In the genomic region with DNA sequence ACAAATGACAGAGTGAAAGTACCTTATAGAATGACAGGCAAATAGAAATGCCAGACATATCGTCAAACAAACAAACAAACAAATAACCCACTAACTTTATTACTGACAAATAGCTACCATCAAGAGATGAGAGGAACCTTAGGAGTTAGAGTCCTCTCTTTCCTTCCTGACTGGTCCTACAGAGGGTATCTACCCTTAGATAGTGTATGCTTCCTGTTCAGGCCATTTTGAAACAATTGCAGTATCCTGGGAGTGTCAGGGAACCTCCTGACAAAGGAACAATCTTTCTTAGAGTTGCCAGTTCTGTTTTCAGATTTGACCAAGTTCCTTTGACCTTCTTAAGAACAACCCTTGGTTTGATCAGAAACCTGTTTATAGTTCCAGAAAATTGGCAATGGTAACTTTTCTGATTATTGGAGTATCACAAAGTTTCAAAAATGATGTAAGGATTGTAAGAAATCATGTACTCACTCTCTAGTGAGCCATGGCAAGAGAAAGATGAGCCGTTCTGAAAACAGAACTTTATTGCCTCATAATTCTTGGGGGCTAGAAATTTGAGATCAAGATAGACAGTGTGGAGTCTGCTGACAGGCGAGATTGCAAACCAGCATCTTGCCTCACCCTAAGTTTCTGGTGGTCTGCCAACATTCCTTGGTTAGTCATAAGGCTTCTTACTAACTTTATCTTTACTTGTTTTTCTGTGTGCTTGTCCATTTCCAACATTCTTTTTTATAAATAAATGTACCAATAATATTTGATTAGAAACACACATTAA, we compare ENCODE assay signal across 12 mouse cellular contexts.
DNase-seq lines count a peak whose midpoint lies in the region; ATAC-seq and TF ChIP-seq lines count a peak whose summit lies in the region.
"Had no signal": no experiment of that assay in that cellular context is flagged by ENCODE, and none has a peak within 500 bp of the region (broad histone marks: within the 10 kb centered on the region; RNA-seq: fewer than 3 reads in every experiment).

No protein-coding gene starts in this region.

- no peak overlapping the region for H3K4me3 ChIP-seq in hindbrain, postnatal 0 days (ENCODE audit: low read length)
- no peak overlapping the region for H3K4me3 ChIP-seq in hindbrain, embryonic 10.5 days
- H3K4me3 ChIP-seq: erythroblast, embryonic 14.5 days; heart, embryonic 15.5 days; liver, embryonic 15.5 days; neural tube, embryonic 13.5 days had no signal

- 72% methylated on average over 3 of the region's 3 CpGs for WGBS in hindbrain, postnatal 0 days
- WGBS in hindbrain, embryonic 10.5 days: 76% methylated on average over 3 of the region's 3 CpGs

- H3K9me3 ChIP-seq in hindbrain, postnatal 0 days (ENCODE audit: low read length): no peaks in the 10 kb centered on the region
- no peaks in the 10 kb centered on the region for H3K9me3 ChIP-seq in hindbrain, embryonic 10.5 days
- H3K9me3 ChIP-seq: heart, embryonic 15.5 days; liver, embryonic 15.5 days; neural tube, embryonic 13.5 days had no signal

- TF ChIP-seq CTCF in hindbrain, postnatal 0 days (IDR thresholded peaks at IDR 0.05; ENCODE audit: low read depth): no peak

- no peak overlapping the region for H3K4me2 ChIP-seq in hindbrain, postnatal 0 days (ENCODE audit: low read depth, low read length)
- H3K4me2 ChIP-seq: heart, embryonic 15.5 days; liver, embryonic 15.5 days; neural tube, embryonic 13.5 days had no signal

- H3K36me3 ChIP-seq in hindbrain, postnatal 0 days (ENCODE audit: insufficient read depth, low read length): no peaks in the 10 kb centered on the region
- H3K36me3 ChIP-seq in hindbrain, embryonic 10.5 days: no peaks in the 10 kb centered on the region
- H3K36me3 ChIP-seq: heart, embryonic 15.5 days; liver, embryonic 15.5 days; neural tube, embryonic 13.5 days had no signal

- peak; percentile 16 for DNase-seq in hindbrain, postnatal 0 days (ENCODE audit: low spot score)
- no peak for DNase-seq in hindbrain, embryonic 10.5 days (ENCODE audit: low spot score)
- peak; percentile 95 for DNase-seq in 416B (ENCODE audit: low read depth)
- DNase-seq in adrenal gland, postnatal 14 days: peak; percentile 53
- peak; percentile 10 for DNase-seq in heart, postnatal 4 days
- DNase-seq in right cerebral cortex, postnatal 10 days (ENCODE audit: low spot score in 2 of 2): no peak
- DNase-seq in frontal cortex, postnatal 14 days (ENCODE audit: low spot score in 2 of 2): no peak

- H3K4me1 ChIP-seq in hindbrain, postnatal 0 days (ENCODE audit: insufficient read depth, low read length): no peaks in the 10 kb centered on the region
- H3K4me1 ChIP-seq in hindbrain, embryonic 10.5 days (replicated peaks): no peaks in the 10 kb centered on the region
- H3K4me1 ChIP-seq: heart, embryonic 15.5 days; liver, embryonic 15.5 days; neural tube, embryonic 13.5 days had no signal

- H3K27ac ChIP-seq in hindbrain, postnatal 0 days: no peak overlapping the region
- no peak overlapping the region for H3K27ac ChIP-seq in hindbrain, embryonic 10.5 days
- H3K27ac ChIP-seq: heart, embryonic 15.5 days; liver, embryonic 15.5 days; neural tube, embryonic 13.5 days had no signal

- H3K27me3 ChIP-seq in hindbrain, postnatal 0 days (ENCODE audit: insufficient read depth, low read length): no peaks in the 10 kb centered on the region
- H3K27me3 ChIP-seq in hindbrain, embryonic 10.5 days (ENCODE audit: insufficient read depth, poor library complexity, severe bottlenecking): no peaks in the 10 kb centered on the region
- H3K27me3 ChIP-seq: heart, embryonic 15.5 days; liver, embryonic 15.5 days; neural tube, embryonic 13.5 days had no signal

- no peak for ATAC-seq in hindbrain, postnatal 0 days
- ATAC-seq in monocyte, adult 5-6 weeks (replicated peaks; ENCODE audit: insufficient number of reproducible peaks, low FRiP score, low TSS enrichment, poor library complexity, severe bottlenecking): no peak

- no peak overlapping the region for H3K9ac ChIP-seq in hindbrain, postnatal 0 days (replicated peaks; ENCODE audit: low read length)
- H3K9ac ChIP-seq: heart, embryonic 15.5 days; liver, embryonic 15.5 days; neural tube, embryonic 13.5 days had no signal

Comparison
In these comparisons a context has a peak if more than half of its experiments do, and no peak if none do; other contexts are left out.
1. DNase-seq: peak in hindbrain, postnatal 0 days (single experiment), 416B (single experiment), adrenal gland, postnatal 14 days (single experiment) and heart, postnatal 4 days (single experiment); none in hindbrain, embryonic 10.5 days (single experiment), right cerebral cortex, postnatal 10 days (0 of 2) and frontal cortex, postnatal 14 days (0 of 2).